Mouse (Mus musculus) bone marrow macrophage, adult 2 months (primary cell): ENCODE data around the gene Nr1d1.

ENCODE experiments used
- CTCF ChIP-seq: IDR thresholded peaks from 2 replicates; pipeline ENCODE4 v1.5.1; 2012; ENCODE audit warnings: low read depth, mild to moderate bottlenecking, low read length, moderate library complexity
- POLR2A ChIP-seq: IDR thresholded peaks from 2 replicates; pipeline ENCODE4 v1.6.1; 2012; ENCODE audit warnings: mild to moderate bottlenecking, low read depth, low read length, borderline replicate concordance

DNA sequence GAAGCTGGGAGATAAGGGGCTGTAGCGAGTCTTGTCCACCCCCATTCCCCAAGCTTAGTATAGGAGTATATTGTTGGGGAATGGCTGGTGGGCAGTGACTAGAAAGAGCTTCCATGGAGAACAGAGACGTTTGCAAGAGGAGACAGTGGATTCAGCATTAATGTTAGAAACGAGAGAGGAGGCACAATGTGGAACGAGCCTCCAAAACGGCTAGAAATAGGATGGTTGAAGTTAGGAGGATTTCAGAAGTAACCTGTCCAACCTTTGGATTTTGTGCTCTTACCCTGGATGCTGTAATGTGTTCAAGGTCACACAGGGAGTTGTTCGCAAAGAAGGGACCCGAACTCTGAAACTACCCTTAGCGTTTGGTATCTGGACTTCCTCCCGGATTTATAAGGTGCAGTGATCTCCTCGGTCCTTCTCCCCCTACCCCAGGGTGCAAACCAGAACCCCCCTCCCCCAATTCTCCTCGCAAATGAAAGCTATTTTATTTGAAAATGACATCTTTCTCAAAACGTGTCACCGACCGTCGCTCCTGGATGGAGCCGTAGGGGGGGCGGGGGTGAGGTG, 34.0 kb downstream of the Nr1d1 start:
- no peak for TF ChIP-seq CTCF
- TF ChIP-seq POLR2A, result no peak
